Mouse (Mus musculus) cortical plate, adult 2 months (tissue): ENCODE results near the gene Zbtb20.

Source experiments
- CTCF ChIP-seq: fragments of 200-500 bp; IDR thresholded peaks from 2 replicates; pipeline ENCODE4 v1.5.1; 2011; ENCODE audit warnings: mild to moderate bottlenecking, control low read depth, low read length; ENCODE audit not compliant: insufficient read depth; ENCODE audit errors: extremely low read depth
- POLR2A ChIP-seq: fragments of 200-500 bp; IDR thresholded peaks from 2 replicates; pipeline ENCODE4 v1.6.1; 2011; ENCODE audit warnings: mild to moderate bottlenecking, low read length, control low read depth; ENCODE audit not compliant: insufficient read depth; ENCODE audit errors: extremely low read depth

DNA sequence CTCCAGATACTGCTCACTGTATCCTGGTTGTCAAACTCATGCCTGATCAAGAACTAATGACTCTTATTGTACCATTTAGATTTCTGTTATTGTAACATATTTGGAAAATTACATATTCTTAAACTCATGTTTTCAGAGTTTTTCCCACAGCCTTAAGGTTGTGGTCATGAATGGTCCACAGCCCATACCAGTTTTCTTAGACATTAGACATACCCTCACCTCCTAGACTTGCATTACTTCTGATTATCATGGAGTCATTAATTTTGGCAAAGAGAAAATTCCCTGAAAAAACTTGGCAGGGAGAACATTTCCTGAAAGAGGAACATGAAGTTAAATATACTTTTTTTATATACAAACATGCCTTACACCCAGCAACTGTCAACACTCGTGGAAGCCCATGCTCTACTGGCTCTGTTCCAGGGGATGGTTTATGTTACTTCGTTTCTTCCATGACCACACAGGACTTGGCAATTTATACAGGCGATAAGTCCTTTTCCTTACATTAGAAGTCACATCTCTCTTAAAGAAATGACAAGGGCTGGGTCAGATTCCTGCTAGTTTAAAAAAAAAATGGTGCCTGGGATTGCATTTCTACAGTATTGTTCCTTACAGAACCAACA, 18.0 kb upstream of the Zbtb20 start:
- no peak for TF ChIP-seq CTCF
- no peak for TF ChIP-seq POLR2A
